Mouse (Mus musculus) kidney, embryonic 16.5 days (tissue): ENCODE data around the gene Papola. TPM values are rescaled to one million over a fixed set of nuclear protein-coding genes. Genes with fewer than 3 reads are reported as not detected.

Source experiments
- ATAC-seq: fragments of 200-750 bp; cut with Nextera tagmentation; 2 replicates; pipeline ENCODE4 v1.8.0; 2017; ENCODE audit warnings: moderate TSS enrichment; ENCODE audit not compliant: low FRiP score, low TSS enrichment
- H3K27ac ChIP-seq: fragments of 300-500 bp; sonication (generic); 2 replicates; pipeline ENCODE4 v1.5.1; 2014; ENCODE audit warnings: low read length
- H3K27me3 ChIP-seq: fragments of 300-500 bp; sonication (generic); 2 replicates; pipeline ENCODE4 v1.6.1; 2014; ENCODE audit warnings: low read length, control low read depth, mixed read lengths; ENCODE audit not compliant: insufficient read depth
- H3K36me3 ChIP-seq: fragments of 300-500 bp; sonication (generic); 2 replicates; pipeline ENCODE4 v1.6.1; 2014; ENCODE audit warnings: low read length, control low read depth, mixed read lengths; ENCODE audit not compliant: insufficient read depth
- H3K4me1 ChIP-seq: fragments of 300-500 bp; sonication (generic); 2 replicates; pipeline ENCODE4 v1.6.1; 2014; ENCODE audit warnings: low read length, control low read depth, mixed read lengths; ENCODE audit not compliant: insufficient read depth
- H3K4me2 ChIP-seq: fragments of 300-500 bp; sonication (generic); replicated peaks from 2 replicates; pipeline ENCODE4 v1.6.1; 2014; ENCODE audit warnings: low read depth, low read length
- H3K4me3 ChIP-seq: fragments of 300-500 bp; sonication (generic); 2 replicates; pipeline ENCODE4 v1.5.1; 2014; ENCODE audit warnings: mild to moderate bottlenecking, low read length
- H3K9ac ChIP-seq: fragments of 300-500 bp; sonication (generic); replicated peaks from 2 replicates; pipeline ENCODE4 v1.6.1; 2014; ENCODE audit warnings: low read length
- H3K9me3 ChIP-seq: fragments of 300-500 bp; sonication (generic); 2 replicates; pipeline ENCODE4 v1.6.1; 2016; ENCODE audit warnings: low read length, control low read depth
- WGBS: fragments of 180-500 bp; shearing (Covaris S2); extraction: QIAGEN DNeasy Blood & Tissue Kit; methylation state at CpG from one replicate; pipeline ENCODE4 v1.1.7; 2014; 5-methylcytosine and 5-hydroxymethylcytosine counted together
- polyA plus RNA-seq: library from polyadenylated mRNA; unstranded; fragments of >200 nt; fragmentation: Nextera tagmentation; extraction: Ambion mirVana; gene quantifications from 2 replicates; pipeline ENCODE4 v1.2.1, GENCODE M21; 2015

Papola gene
- polyA plus RNA-seq, 1 experiment from 2014 or later: 191 TPM

- Histone ChIP-seq H3K4me3 (no peak overlapping the region), H3K9me3 (no peaks in the 10 kb centered on the region), H3K4me2 (no peak overlapping the region), H3K27me3 (no peaks in the 10 kb centered on the region), H3K27ac (no peak overlapping the region), H3K4me1 (no peaks in the 10 kb centered on the region), H3K36me3 (0 out of 2 replicates have a peak, but pooled peaks cover 4% of the 10 kb centered on the region), H3K9ac (no peak overlapping the region; the same call in 1 of the 2 replicates)
- WGBS: 70% methylated on average over 9 of the region's 9 CpGs
- ATAC-seq: no peak
Observed at GRCm38 (mm10) chr12:105850675-105851074, 66.2 kb downstream of the Papola start.

DNA sequence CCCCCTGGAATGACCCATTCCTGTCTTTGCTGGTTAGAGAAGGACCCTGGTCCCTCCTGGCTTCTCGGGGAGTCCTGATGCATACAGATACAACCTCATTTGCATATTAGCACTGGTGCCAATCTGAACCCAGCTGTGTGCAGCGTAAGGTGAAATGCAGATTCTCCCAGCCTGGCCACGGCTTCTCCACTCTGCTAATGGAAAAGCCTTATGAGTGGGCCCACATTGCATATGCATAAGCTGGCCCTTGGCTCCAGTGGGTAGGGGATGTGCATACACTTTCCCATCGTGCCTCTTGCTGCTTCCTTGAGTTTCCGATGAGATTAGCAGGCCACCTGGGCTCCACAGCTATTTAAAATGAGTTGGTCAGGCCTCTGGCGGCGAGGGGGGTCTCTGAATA, 68.3 kb downstream of the Papola start:
- Histone ChIP-seq H3K27me3 (no peaks in the 10 kb centered on the region), H3K36me3 (no peaks in the 10 kb centered on the region), H3K4me1 (no peaks in the 10 kb centered on the region), H3K4me3 (no peak overlapping the region), H3K27ac (no peak overlapping the region), H3K4me2 (no peak overlapping the region), H3K9ac (no peak overlapping the region), H3K9me3 (no peaks in the 10 kb centered on the region)
- 67% methylated on average over 7 of the region's 7 CpGs for WGBS
- no peak for ATAC-seq

DNA sequence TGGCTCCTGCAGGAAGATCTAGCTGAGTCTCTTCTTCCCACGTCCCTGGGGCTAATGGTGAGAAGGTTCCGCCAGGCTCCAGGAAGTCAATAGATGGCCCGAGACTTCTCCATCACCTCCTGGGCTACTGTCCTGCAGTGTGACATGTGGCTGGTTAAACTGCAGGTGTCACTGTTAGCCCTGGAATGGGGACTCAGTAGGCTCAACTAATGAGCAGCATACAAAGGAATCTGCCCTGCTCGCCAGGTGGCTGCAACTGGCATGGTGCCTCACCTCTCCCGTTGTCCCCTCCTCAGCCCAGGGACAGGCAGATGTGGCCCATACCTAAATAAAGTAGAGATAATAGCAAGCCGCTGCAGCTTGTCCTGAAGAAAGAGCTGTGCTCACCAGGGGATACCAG, 70.1 kb downstream of the Papola start:
- H3K9ac ChIP-seq: no peak overlapping the region
- no peak overlapping the region for H3K4me2 ChIP-seq
- peak; percentile 40; the same call in 1 of the 2 replicates for ATAC-seq
- H3K4me3 ChIP-seq: no peak overlapping the region
- no peaks in the 10 kb centered on the region for H3K36me3 ChIP-seq
- no peaks in the 10 kb centered on the region for H3K9me3 ChIP-seq
- WGBS: 37% methylated on average over 6 of the region's 6 CpGs
- no peaks in the 10 kb centered on the region for H3K27me3 ChIP-seq
- no peaks in the 10 kb centered on the region for H3K4me1 ChIP-seq
- H3K27ac ChIP-seq: no peak overlapping the region

DNA sequence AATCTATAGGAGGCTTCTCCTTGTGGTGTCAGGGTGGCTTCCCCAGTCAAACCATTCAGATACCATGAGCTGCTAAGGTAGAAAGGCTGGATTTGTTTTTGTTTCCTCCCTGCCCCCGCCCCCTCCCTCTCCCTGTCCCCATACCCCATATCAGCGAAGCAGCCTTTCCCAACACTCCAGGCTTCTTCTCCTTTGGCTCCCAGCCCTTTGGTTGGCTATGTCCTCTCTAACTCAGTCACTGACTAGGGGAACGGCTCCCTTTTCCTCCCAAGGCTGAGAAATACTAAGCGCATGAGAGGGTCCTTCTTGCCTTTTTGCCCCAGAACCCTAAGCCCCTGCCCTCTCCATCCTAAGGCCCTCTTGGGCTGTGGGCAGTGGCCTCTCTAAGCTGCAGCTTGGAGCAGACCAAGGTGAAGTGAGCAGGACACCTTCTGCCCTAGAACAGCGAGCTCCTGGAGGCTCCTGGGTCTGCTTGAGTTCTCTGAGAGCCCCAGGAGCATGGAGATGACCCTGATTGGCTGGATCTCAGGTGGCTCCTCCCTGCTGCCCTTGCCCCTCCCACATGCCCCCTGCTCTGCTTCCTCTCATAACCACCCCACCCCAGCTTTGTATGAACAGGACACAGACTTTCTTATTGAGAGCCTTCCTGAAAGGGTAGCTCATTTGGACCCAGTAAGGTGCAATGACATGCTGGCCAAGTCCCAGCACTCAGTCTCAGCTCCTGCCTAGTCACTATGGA, 73.6 kb downstream of the Papola start:
- Histone ChIP-seq H3K27me3 (no peaks in the 10 kb centered on the region), H3K4me2 (no peak overlapping the region), H3K9me3 (no peaks in the 10 kb centered on the region), H3K9ac (no peak overlapping the region), H3K36me3 (no peaks in the 10 kb centered on the region), H3K4me3 (no peak overlapping the region), H3K27ac (no peak overlapping the region), H3K4me1 (no peaks in the 10 kb centered on the region)
- 74% methylated on average over 5 of the region's 5 CpGs for WGBS
- no peak for ATAC-seq

GRCm38 (mm10) chr12:105862072-105862471, 77.6 kb downstream of the Papola start:
- no peak for ATAC-seq

DNA sequence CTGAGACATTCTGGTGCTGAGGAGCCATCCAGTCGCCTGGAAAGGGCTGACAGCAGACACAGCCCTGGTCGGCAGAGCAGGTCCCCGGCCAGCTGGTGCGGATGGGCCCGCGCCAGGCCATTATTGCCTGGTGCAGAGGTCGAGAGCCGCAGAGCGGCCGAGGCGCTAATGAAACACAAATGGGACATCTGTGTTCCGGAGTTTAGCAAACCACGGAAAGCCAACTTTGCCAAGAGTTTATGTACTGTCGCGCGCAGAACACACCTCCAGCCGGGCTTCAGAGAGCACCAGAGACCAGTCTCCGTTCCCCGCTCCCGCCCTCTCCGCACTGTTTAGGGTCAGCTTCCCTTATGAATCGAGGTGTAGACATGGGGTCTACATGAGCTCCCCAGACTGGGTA, 78.1 kb downstream of the Papola start:
- H3K4me1 ChIP-seq: peaks cover 3% of the 10 kb centered on the region; the same call in 1 of the 2 replicates
- no peaks in the 10 kb centered on the region for H3K27me3 ChIP-seq
- no peak overlapping the region for H3K4me3 ChIP-seq
- no peak overlapping the region for H3K27ac ChIP-seq
- H3K4me2 ChIP-seq: no peak overlapping the region
- H3K9me3 ChIP-seq: peaks cover 8% of the 10 kb centered on the region
- no peak for ATAC-seq
- 72% methylated on average over 22 of the region's 22 CpGs for WGBS
- no peak overlapping the region for H3K9ac ChIP-seq
- no peaks in the 10 kb centered on the region for H3K36me3 ChIP-seq

More at GRCm38 (mm10) chr12:105862072-105862471, 77.6 kb downstream of the Papola start:
- Histone ChIP-seq H3K9me3 (peaks cover 8% of the 10 kb centered on the region), H3K4me1 (peaks cover 3% of the 10 kb centered on the region; the same call in 1 of the 2 replicates), H3K9ac (no peak overlapping the region), H3K4me2 (no peak overlapping the region), H3K4me3 (no peak overlapping the region), H3K27me3 (no peaks in the 10 kb centered on the region), H3K27ac (no peak overlapping the region), H3K36me3 (no peaks in the 10 kb centered on the region)
- WGBS: 68% methylated on average over 6 of the region's 6 CpGs

- no peaks in the 10 kb centered on the region for H3K27me3 ChIP-seq
- H3K36me3 ChIP-seq: no peaks in the 10 kb centered on the region
- peaks cover 3% of the 10 kb centered on the region; the same call in 1 of the 2 replicates for H3K4me1 ChIP-seq
- no peak overlapping the region for H3K4me2 ChIP-seq
- no peak overlapping the region for H3K4me3 ChIP-seq
- H3K9me3 ChIP-seq: peaks cover 8% of the 10 kb centered on the region
- WGBS: 70% methylated on average over 11 of the region's 11 CpGs
- no peak overlapping the region for H3K9ac ChIP-seq
- no peak for ATAC-seq
- no peak overlapping the region for H3K27ac ChIP-seq
Observed at GRCm38 (mm10) chr12:105863436-105863835, 78.9 kb downstream of the Papola start.

- 97% methylated on average over 2 of the region's 2 CpGs for WGBS
- no peak overlapping the region for H3K27ac ChIP-seq
Observed at GRCm38 (mm10) chr12:105867646-105868045, 83.2 kb downstream of the Papola start.

DNA sequence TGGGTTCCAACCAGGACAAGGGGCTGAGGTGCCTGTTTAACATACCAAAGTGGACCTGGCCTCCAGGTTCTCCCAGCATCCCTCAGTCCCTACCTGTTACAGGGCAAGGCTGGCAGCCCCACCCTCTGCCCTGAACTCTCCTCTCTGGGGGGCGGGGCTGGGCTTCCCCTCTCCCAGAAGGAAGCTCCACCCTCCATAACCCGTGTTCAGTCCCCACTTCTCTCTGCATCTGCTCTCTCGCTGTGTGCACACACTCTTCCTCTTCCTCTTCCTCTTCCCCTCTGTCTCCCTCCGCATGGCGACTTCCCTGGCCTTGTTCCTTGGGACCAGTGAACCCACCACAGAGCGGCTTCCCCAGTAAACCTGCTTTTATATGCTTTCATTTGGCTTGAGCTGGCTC, 84.7 kb downstream of the Papola start:
- no peak overlapping the region for H3K27ac ChIP-seq
- H3K36me3 ChIP-seq: no peaks in the 10 kb centered on the region
- H3K4me3 ChIP-seq: no peak overlapping the region
- H3K27me3 ChIP-seq: no peaks in the 10 kb centered on the region
- WGBS: 36% methylated on average over 6 of the region's 6 CpGs
- H3K4me1 ChIP-seq: peaks cover 4% of the 10 kb centered on the region; the same call in 1 of the 2 replicates
- H3K9ac ChIP-seq: no peak overlapping the region
- no peak for ATAC-seq
- H3K4me2 ChIP-seq: peak overlapping the region; percentile 23; the same call in 1 of the 2 replicates
- H3K9me3 ChIP-seq: peaks cover 8% of the 10 kb centered on the region

More at GRCm38 (mm10) chr12:105867646-105868045, 83.2 kb downstream of the Papola start:
- Histone ChIP-seq H3K27me3 (no peaks in the 10 kb centered on the region), H3K4me3 (no peak overlapping the region), H3K9me3 (peaks cover 8% of the 10 kb centered on the region), H3K4me2 (no peak overlapping the region), H3K36me3 (no peaks in the 10 kb centered on the region), H3K9ac (no peak overlapping the region), H3K4me1 (peaks cover 6% of the 10 kb centered on the region)
- no peak for ATAC-seq

GRCm38 (mm10) chr12:105869696-105870095, 85.2 kb downstream of the Papola start:
- no peak overlapping the region for H3K27ac ChIP-seq
- peaks cover 4% of the 10 kb centered on the region; the same call in 1 of the 2 replicates for H3K4me1 ChIP-seq
- ATAC-seq: no peak
- peak overlapping the region; percentile 23 for H3K4me2 ChIP-seq
- no peak overlapping the region for H3K9ac ChIP-seq
- no peaks in the 10 kb centered on the region for H3K27me3 ChIP-seq
- H3K4me3 ChIP-seq: no peak overlapping the region
- peaks cover 8% of the 10 kb centered on the region; the same call in 1 of the 2 replicates for H3K9me3 ChIP-seq
- WGBS: 32% methylated on average over 14 of the region's 14 CpGs
- H3K36me3 ChIP-seq: no peaks in the 10 kb centered on the region
